Mouse (Mus musculus): ENCODE results near the gene Ifih1.

Gene Ifih1

DNA sequence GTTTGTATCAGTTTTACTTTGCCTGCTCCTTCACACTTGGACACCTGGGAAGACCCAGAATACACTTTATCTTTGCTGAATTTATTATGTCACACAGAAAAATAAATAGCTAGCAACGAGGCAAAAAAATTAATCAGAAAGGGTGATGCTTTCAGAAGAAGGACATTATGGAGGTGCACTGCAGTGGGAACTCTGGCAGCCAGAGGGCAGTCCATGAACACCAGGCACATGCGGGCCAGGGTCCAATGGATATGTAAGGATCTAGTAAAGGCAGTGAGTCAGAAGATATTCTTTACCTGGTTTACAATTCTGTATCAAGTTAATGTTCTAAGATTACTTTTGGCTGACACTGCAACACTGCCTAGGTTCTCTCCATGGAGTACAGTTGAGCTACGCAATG, 96.4 kb downstream of the Ifih1 start:
- no peak for DNase-seq (ENCODE audit: low spot score in 2 of 2)

DNA sequence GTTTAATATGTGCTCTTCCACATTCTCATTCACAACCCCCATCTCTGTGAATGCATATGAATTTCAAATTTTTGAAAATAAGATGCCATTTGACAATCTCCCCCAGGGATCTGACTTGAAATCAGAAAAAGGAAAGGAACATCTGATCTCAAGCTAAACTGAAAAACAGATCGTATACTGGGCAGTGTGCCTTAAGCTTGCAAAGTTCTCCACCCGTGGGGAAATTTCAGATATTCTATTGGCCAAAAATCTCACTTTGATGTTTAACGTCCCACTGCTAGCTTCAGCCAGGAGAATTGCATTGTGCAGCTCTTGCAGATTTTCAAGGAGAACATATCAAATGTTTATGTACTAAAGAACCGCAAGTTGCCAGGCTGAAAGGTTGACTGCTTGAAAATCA, 96.9 kb downstream of the Ifih1 start:
- no peak for DNase-seq (ENCODE audit: low spot score in 2 of 2)

DNA sequence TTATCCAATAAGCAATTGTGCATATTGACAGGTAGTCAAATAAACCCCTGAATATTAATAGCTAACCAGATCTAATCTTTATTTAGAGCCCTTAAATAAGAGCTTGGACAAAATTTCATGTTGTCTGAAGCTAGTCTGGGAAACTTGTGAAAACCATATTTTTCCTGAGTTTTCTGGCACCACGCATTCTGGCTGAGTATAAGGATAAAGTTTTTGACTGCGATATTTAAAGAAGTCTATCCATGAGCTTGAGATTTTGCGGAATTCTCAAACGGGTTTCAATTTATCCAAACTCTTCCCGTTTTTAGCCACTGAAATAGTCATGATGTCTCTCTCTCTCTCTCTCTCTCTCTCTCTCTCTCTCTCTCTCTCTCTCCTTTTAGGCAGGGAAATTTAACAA, 98.0 kb downstream of the Ifih1 start:
- DNase-seq (ENCODE audit: low spot score in 2 of 2), result no peak
